Mouse (Mus musculus): Measurements from ENCODE around the gene Rad17. TPM values are rescaled to one million over a fixed set of nuclear protein-coding genes. Genes with fewer than 3 reads are reported as not detected.

Rad17 gene
- polyA plus RNA-seq, 1 experiment from 2014 or later, result 24.5 TPM

GRCm38 (mm10) chr13:100605845-100606244, 45.0 kb downstream of the Rad17 start:
- no peak overlapping the region for H3K4me3 ChIP-seq (ENCODE audit: low read depth, low read length)
- H3K9ac ChIP-seq (ENCODE audit: low read depth, low read length), result no peak overlapping the region
- no peaks in the 10 kb centered on the region for H3K36me3 ChIP-seq (ENCODE audit: control insufficient read depth, insufficient read depth, low read length)
- 54% methylated on average over 1 of the region's 1 CpGs for WGBS (ENCODE audit: insufficient replicate concordance)
- no peaks in the 10 kb centered on the region for H3K27me3 ChIP-seq (ENCODE audit: control insufficient read depth, insufficient read depth, low read length)
- no peaks in the 10 kb centered on the region for H3K9me3 ChIP-seq (replicated peaks; ENCODE audit: control insufficient read depth, low read length)
- no peak overlapping the region for H3K27ac ChIP-seq (ENCODE audit: low read depth, low read length)
- H3K4me1 ChIP-seq (ENCODE audit: control insufficient read depth, insufficient read depth, low read length), result no peaks in the 10 kb centered on the region
- no peak overlapping the region for H3K4me2 ChIP-seq
- ATAC-seq (replicated peaks; ENCODE audit: insufficient number of reproducible peaks, low FRiP score, low TSS enrichment), result no peak

GRCm38 (mm10) chr13:100603738-100604095, 47.1 kb downstream of the Rad17 start:
- Histone ChIP-seq H3K4me2 (no peak overlapping the region), H3K4me3 (ENCODE audit: low read depth, low read length) (no peak overlapping the region), H3K27ac (ENCODE audit: low read depth, low read length) (no peak overlapping the region), H3K9ac (ENCODE audit: low read depth, low read length) (no peak overlapping the region), H3K27me3 (ENCODE audit: control insufficient read depth, insufficient read depth, low read length) (no peaks in the 10 kb centered on the region), H3K4me1 (ENCODE audit: control insufficient read depth, insufficient read depth, low read length) (no peaks in the 10 kb centered on the region), H3K9me3 (replicated peaks; ENCODE audit: control insufficient read depth, low read length) (no peaks in the 10 kb centered on the region), H3K36me3 (ENCODE audit: control insufficient read depth, insufficient read depth, low read length) (no peaks in the 10 kb centered on the region)
- ATAC-seq (replicated peaks; ENCODE audit: insufficient number of reproducible peaks, low FRiP score, low TSS enrichment), result no peak
- 83% methylated on average over 11 of the region's 11 CpGs for WGBS (ENCODE audit: insufficient replicate concordance)

- H3K27ac ChIP-seq (ENCODE audit: low read depth, low read length), result no peak overlapping the region
- no peaks in the 10 kb centered on the region for H3K9me3 ChIP-seq (replicated peaks; ENCODE audit: control insufficient read depth, low read length)
- 81% methylated on average over 10 of the region's 10 CpGs for WGBS (ENCODE audit: insufficient replicate concordance)
- ATAC-seq (replicated peaks; ENCODE audit: insufficient number of reproducible peaks, low FRiP score, low TSS enrichment), result no peak
- no peaks in the 10 kb centered on the region for H3K36me3 ChIP-seq (ENCODE audit: control insufficient read depth, insufficient read depth, low read length)
- no peaks in the 10 kb centered on the region for H3K27me3 ChIP-seq (ENCODE audit: control insufficient read depth, insufficient read depth, low read length)
- H3K4me1 ChIP-seq (ENCODE audit: control insufficient read depth, insufficient read depth, low read length), result no peaks in the 10 kb centered on the region
- no peak overlapping the region for H3K4me2 ChIP-seq
- no peak overlapping the region for H3K4me3 ChIP-seq (ENCODE audit: low read depth, low read length)
- H3K9ac ChIP-seq (ENCODE audit: low read depth, low read length), result no peak overlapping the region
Observed at GRCm38 (mm10) chr13:100603031-100603737, 47.7 kb downstream of the Rad17 start.

- no peak for ATAC-seq (replicated peaks; ENCODE audit: insufficient number of reproducible peaks, low FRiP score, low TSS enrichment)
- no peak overlapping the region for H3K9ac ChIP-seq (ENCODE audit: low read depth, low read length)
- no peaks in the 10 kb centered on the region for H3K36me3 ChIP-seq (ENCODE audit: control insufficient read depth, insufficient read depth, low read length)
- H3K27me3 ChIP-seq (ENCODE audit: control insufficient read depth, insufficient read depth, low read length), result no peaks in the 10 kb centered on the region
- no peaks in the 10 kb centered on the region for H3K4me1 ChIP-seq (ENCODE audit: control insufficient read depth, insufficient read depth, low read length)
- H3K27ac ChIP-seq (ENCODE audit: low read depth, low read length), result no peak overlapping the region
- no peak overlapping the region for H3K4me3 ChIP-seq (ENCODE audit: low read depth, low read length)
- H3K9me3 ChIP-seq (replicated peaks; ENCODE audit: control insufficient read depth, low read length), result no peaks in the 10 kb centered on the region
- H3K4me2 ChIP-seq, result no peak overlapping the region
- WGBS (ENCODE audit: insufficient replicate concordance), result 77% methylated on average over 5 of the region's 5 CpGs
Observed at GRCm38 (mm10) chr13:100602239-100602902, 48.5 kb downstream of the Rad17 start.

GRCm38 (mm10) chr13:100601034-100601433, 49.8 kb downstream of the Rad17 start:
- no peaks in the 10 kb centered on the region for H3K9me3 ChIP-seq (replicated peaks; ENCODE audit: control insufficient read depth, low read length)
- peak overlapping the region; percentile 46 for H3K4me2 ChIP-seq
- no peak; the same call in 1 of the 2 replicates for ATAC-seq (replicated peaks; ENCODE audit: insufficient number of reproducible peaks, low FRiP score, low TSS enrichment)
- H3K4me1 ChIP-seq (ENCODE audit: control insufficient read depth, insufficient read depth, low read length), result no peaks in the 10 kb centered on the region
- no peaks in the 10 kb centered on the region for H3K27me3 ChIP-seq (ENCODE audit: control insufficient read depth, insufficient read depth, low read length)
- no peaks in the 10 kb centered on the region for H3K36me3 ChIP-seq (ENCODE audit: control insufficient read depth, insufficient read depth, low read length)
- 36% methylated on average over 8 of the region's 8 CpGs for WGBS (ENCODE audit: insufficient replicate concordance)
- no peak overlapping the region for H3K27ac ChIP-seq (ENCODE audit: low read depth, low read length)
- H3K9ac ChIP-seq (ENCODE audit: low read depth, low read length), result no peak overlapping the region
- H3K4me3 ChIP-seq (ENCODE audit: low read depth, low read length), result no peak overlapping the region

- no peaks in the 10 kb centered on the region for H3K4me1 ChIP-seq (ENCODE audit: control insufficient read depth, insufficient read depth, low read length)
- H3K4me2 ChIP-seq, result no peak overlapping the region
- no peak overlapping the region for H3K4me3 ChIP-seq (ENCODE audit: low read depth, low read length)
- no peaks in the 10 kb centered on the region for H3K9me3 ChIP-seq (replicated peaks; ENCODE audit: control insufficient read depth, low read length)
- no peak overlapping the region for H3K27ac ChIP-seq (ENCODE audit: low read depth, low read length)
- WGBS (ENCODE audit: insufficient replicate concordance), result 65% methylated on average over 12 of the region's 12 CpGs
- H3K27me3 ChIP-seq (ENCODE audit: control insufficient read depth, insufficient read depth, low read length), result no peaks in the 10 kb centered on the region
- no peak for ATAC-seq (replicated peaks; ENCODE audit: insufficient number of reproducible peaks, low FRiP score, low TSS enrichment)
- H3K9ac ChIP-seq (ENCODE audit: low read depth, low read length), result no peak overlapping the region
- H3K36me3 ChIP-seq (ENCODE audit: control insufficient read depth, insufficient read depth, low read length), result no peaks in the 10 kb centered on the region
Observed at GRCm38 (mm10) chr13:100600317-100600716, 50.5 kb downstream of the Rad17 start.

- Histone ChIP-seq H3K27ac (ENCODE audit: low read depth, low read length) (no peak overlapping the region), H3K36me3 (ENCODE audit: control insufficient read depth, insufficient read depth, low read length) (no peaks in the 10 kb centered on the region), H3K9ac (ENCODE audit: low read depth, low read length) (no peak overlapping the region), H3K27me3 (ENCODE audit: control insufficient read depth, insufficient read depth, low read length) (no peaks in the 10 kb centered on the region), H3K9me3 (replicated peaks; ENCODE audit: control insufficient read depth, low read length) (no peaks in the 10 kb centered on the region), H3K4me2 (no peak overlapping the region), H3K4me1 (ENCODE audit: control insufficient read depth, insufficient read depth, low read length) (no peaks in the 10 kb centered on the region), H3K4me3 (ENCODE audit: low read depth, low read length) (no peak overlapping the region)
- WGBS (ENCODE audit: insufficient replicate concordance), result 77% methylated on average over 9 of the region's 9 CpGs
- no peak for ATAC-seq (replicated peaks; ENCODE audit: insufficient number of reproducible peaks, low FRiP score, low TSS enrichment)
Observed at GRCm38 (mm10) chr13:100597284-100597683, 53.6 kb downstream of the Rad17 start.

- Histone ChIP-seq H3K4me1 (ENCODE audit: control insufficient read depth, insufficient read depth, low read length) (no peaks in the 10 kb centered on the region), H3K4me3 (ENCODE audit: low read depth, low read length) (no peak overlapping the region), H3K4me2 (no peak overlapping the region), H3K36me3 (ENCODE audit: control insufficient read depth, insufficient read depth, low read length) (no peaks in the 10 kb centered on the region), H3K9ac (ENCODE audit: low read depth, low read length) (no peak overlapping the region), H3K27me3 (ENCODE audit: control insufficient read depth, insufficient read depth, low read length) (no peaks in the 10 kb centered on the region), H3K9me3 (replicated peaks; ENCODE audit: control insufficient read depth, low read length) (no peaks in the 10 kb centered on the region), H3K27ac (ENCODE audit: low read depth, low read length) (no peak overlapping the region)
- WGBS (ENCODE audit: insufficient replicate concordance), result 84% methylated on average over 3 of the region's 3 CpGs
- no peak for ATAC-seq (replicated peaks; ENCODE audit: insufficient number of reproducible peaks, low FRiP score, low TSS enrichment)
Observed at GRCm38 (mm10) chr13:100595552-100595885, 55.3 kb downstream of the Rad17 start.
